Mouse (Mus musculus) heart, postnatal 0 days (tissue): ENCODE data around the gene Ctdsp2.

Experiments
- CTCF ChIP-seq: IDR thresholded peaks from 2 replicates; pipeline ENCODE4 v1.5.1; 2016; ENCODE audit warnings: antibody characterized with exemption, control low read depth, low read depth
- EP300 ChIP-seq: IDR thresholded peaks from 2 replicates; pipeline ENCODE4 v1.6.1; 2016; ENCODE audit warnings: antibody characterized with exemption, low read depth

DNA sequence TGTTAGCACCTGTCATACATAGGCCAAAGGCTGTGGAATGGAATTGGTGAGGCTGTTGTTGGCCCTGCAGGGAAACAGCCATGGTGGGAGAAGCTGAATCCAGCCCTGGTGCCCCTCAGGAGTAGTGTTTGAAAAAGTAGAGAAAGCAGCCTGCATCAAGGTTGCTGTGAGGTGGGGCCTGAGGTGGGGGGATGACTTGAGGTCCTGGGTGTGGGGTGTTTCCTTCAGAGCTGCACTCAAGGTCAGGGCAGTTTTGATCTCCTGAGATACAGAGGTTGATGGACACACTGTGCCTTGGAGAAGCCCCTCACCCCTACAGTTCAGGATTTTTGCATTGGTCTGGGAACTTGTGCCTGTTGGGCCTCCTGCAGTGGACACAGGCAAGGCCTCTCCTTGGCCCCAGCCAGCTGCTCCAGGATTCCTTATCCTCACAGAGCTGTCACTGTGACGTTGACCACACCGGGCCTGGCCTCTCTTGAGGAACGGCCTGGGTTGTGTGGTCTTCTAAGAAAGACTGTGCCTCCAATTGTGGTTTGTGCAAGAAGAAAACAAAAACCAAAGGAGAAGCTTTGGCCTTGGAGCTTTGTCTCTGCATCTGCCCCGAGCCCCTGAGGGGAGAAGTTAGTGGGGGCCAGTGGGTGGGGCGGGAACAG is 10.1 kb downstream of the Ctdsp2 start:
- TF ChIP-seq EP300 (no peak), CTCF (no peak)
